Comparison of ENCODE assay signal across 15 mouse cellular contexts in the genomic region with DNA sequence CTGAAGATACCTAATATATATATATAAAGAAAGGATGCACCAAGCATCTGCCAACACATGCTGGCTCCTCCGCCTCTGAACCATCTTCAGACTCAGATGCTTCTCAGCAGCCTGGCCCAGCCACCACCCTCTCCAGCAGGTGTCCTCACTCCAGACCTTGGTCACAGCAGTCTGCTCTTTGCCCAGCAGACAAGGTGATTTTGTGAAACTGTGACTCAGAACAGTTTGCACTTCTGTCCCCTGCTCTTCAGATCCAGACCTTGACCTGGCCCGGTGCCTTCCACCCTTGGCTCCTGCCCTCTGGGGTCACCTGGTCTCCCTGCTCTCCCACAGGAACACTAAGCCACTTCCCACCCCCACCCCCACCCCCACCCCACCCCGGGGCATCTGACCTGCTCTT. TPM values are rescaled to one million over a fixed set of nuclear protein-coding genes. Genes with fewer than 3 reads are reported as not detected.
DNase-seq lines count a peak whose midpoint lies in the region; ATAC-seq and TF ChIP-seq lines count a peak whose summit lies in the region.
"Had no signal": no experiment of that assay in that cellular context is flagged by ENCODE, and none has a peak within 500 bp of the region (broad histone marks: within the 10 kb centered on the region; RNA-seq: fewer than 3 reads in every experiment).

No protein-coding gene starts in this region.

- TF ChIP-seq CTCF in CH12.LX (conservative IDR thresholded peaks at IDR 0.05 in 1 of 2, IDR thresholded peaks at IDR 0.05 in 1 of 2; ENCODE audit: low read depth in 2 of 2, low read length in 2 of 2) = peak in 1 of 2 experiments; percentile 63; a peak in 2 of 4 replicates
- peak; percentile 15; the same call in 1 of the 2 replicates for TF ChIP-seq CTCF in kidney, postnatal 0 days (IDR thresholded peaks at IDR 0.05; ENCODE audit: low read depth)
- peak; percentile 45 for TF ChIP-seq CTCF in liver, postnatal 0 days (IDR thresholded peaks at IDR 0.05; ENCODE audit: low read depth)

- DNase-seq in kidney, adult 11 months = peak; percentile 25
- peak; percentile 39 for DNase-seq in CH12.LX (ENCODE audit: extremely low read depth)
- DNase-seq in kidney, postnatal 0 days (ENCODE audit: low spot score) = no peak
- peak; percentile 59 for DNase-seq in liver, postnatal 0 days
- no peak for DNase-seq in heart, adult 8-10 months (ENCODE audit: low spot score)
- no peak for DNase-seq in layer of hippocampus, postnatal 10 days (ENCODE audit: low spot score in 2 of 2)
- DNase-seq: heart, adult 2 months; heart, postnatal 10 days; lung, postnatal 14 days; thymus, postnatal 25 days had no signal

- H3K27ac ChIP-seq in kidney, embryonic 14.5 days (ENCODE audit: low read depth, low read length) = no peak overlapping the region
- H3K27ac ChIP-seq in CH12.LX (ENCODE audit: insufficient read depth, low read depth) = no peak overlapping the region
- no peak overlapping the region for H3K27ac ChIP-seq in kidney, postnatal 0 days
- no peak overlapping the region for H3K27ac ChIP-seq in liver, postnatal 0 days (ENCODE audit: low read depth)
- H3K27ac ChIP-seq in hindbrain, embryonic 13.5 days = no peak overlapping the region
- H3K27ac ChIP-seq: embryonic facial prominence, embryonic 12.5 days; heart, adult 2 months had no signal

- peaks cover 3% of the 10 kb centered on the region; the same call in 1 of the 2 replicates for H3K36me3 ChIP-seq in kidney, embryonic 14.5 days (ENCODE audit: control insufficient read depth, insufficient read depth, low read length)
- peaks cover 8 to 20% of the 10 kb centered on the region in 2 experiments for H3K36me3 ChIP-seq in CH12.LX (replicated peaks in 1 of 2; ENCODE audit: control insufficient read depth in 1 of 2, insufficient read depth in 1 of 2, low read length in 1 of 2)
- no peaks in the 10 kb centered on the region for H3K36me3 ChIP-seq in kidney, postnatal 0 days (ENCODE audit: insufficient read depth, low read length)
- no peaks in the 10 kb centered on the region for H3K36me3 ChIP-seq in liver, postnatal 0 days (replicated peaks; ENCODE audit: insufficient read depth, low read length)
- no peaks in the 10 kb centered on the region for H3K36me3 ChIP-seq in hindbrain, embryonic 13.5 days
- H3K36me3 ChIP-seq: embryonic facial prominence, embryonic 12.5 days had no signal

- WGBS in kidney, embryonic 14.5 days = 51% methylated on average over 3 of the region's 3 CpGs
- WGBS in kidney, postnatal 0 days = 53% methylated on average over 3 of the region's 3 CpGs
- WGBS in liver, postnatal 0 days (ENCODE audit: insufficient replicate concordance) = 53% methylated on average over 3 of the region's 3 CpGs
- WGBS in hindbrain, embryonic 13.5 days = 70% methylated on average over 3 of the region's 3 CpGs

- dilution Hi-C loops in CH12.LX (cut with MboI; ENCODE audit: extremely low pct_ligation_motif_present, extremely low pct_unique_long_range_greater_than_20kb, low sequenced_read_pairs) = no loop called here

- H3K4me2 ChIP-seq in kidney, embryonic 14.5 days (replicated peaks; ENCODE audit: low read depth, low read length) = no peak overlapping the region
- no peak overlapping the region for H3K4me2 ChIP-seq in CH12.LX (ENCODE audit: insufficient read depth, low read depth, poor library complexity, severe bottlenecking)
- H3K4me2 ChIP-seq in kidney, postnatal 0 days (ENCODE audit: low read length) = no peak overlapping the region
- no peak overlapping the region for H3K4me2 ChIP-seq in liver, postnatal 0 days (ENCODE audit: low read depth, low read length)
- no peak overlapping the region for H3K4me2 ChIP-seq in hindbrain, embryonic 13.5 days
- H3K4me2 ChIP-seq: embryonic facial prominence, embryonic 12.5 days had no signal

- no peaks in the 10 kb centered on the region for H3K79me2 ChIP-seq in CH12.LX (replicated peaks; ENCODE audit: control insufficient read depth, extremely low read depth, insufficient read depth, poor library complexity, severe bottlenecking)

- TF ChIP-seq POLR2A in CH12.LX (IDR thresholded peaks at IDR 0.05; ENCODE audit: low read depth, low read length) = no peak

- H3K4me3 ChIP-seq in kidney, embryonic 14.5 days (ENCODE audit: low read length) = no peak overlapping the region
- H3K4me3 ChIP-seq in CH12.LX (replicated peaks in 1 of 3; ENCODE audit: low read depth in 2 of 3, low read length in 2 of 3, poor library complexity in 1 of 3) = no peak overlapping the region
- no peak overlapping the region for H3K4me3 ChIP-seq in kidney, postnatal 0 days (replicated peaks; ENCODE audit: low read depth, low read length)
- no peak overlapping the region for H3K4me3 ChIP-seq in liver, postnatal 0 days (ENCODE audit: low read depth, low read length)
- no peak overlapping the region for H3K4me3 ChIP-seq in hindbrain, embryonic 13.5 days
- H3K4me3 ChIP-seq: embryonic facial prominence, embryonic 12.5 days; heart, adult 2 months had no signal

- TF ChIP-seq EP300 in CH12.LX (IDR thresholded peaks at IDR 0.05; ENCODE audit: low read length) = no peak
- TF ChIP-seq EP300 in liver, postnatal 0 days (IDR thresholded peaks at IDR 0.05; ENCODE audit: low read depth) = no peak

- H3K27me3 ChIP-seq in kidney, embryonic 14.5 days (ENCODE audit: control insufficient read depth, insufficient read depth, low read length) = no peaks in the 10 kb centered on the region
- no peaks in the 10 kb centered on the region for H3K27me3 ChIP-seq in CH12.LX (replicated peaks)
- no peaks in the 10 kb centered on the region for H3K27me3 ChIP-seq in kidney, postnatal 0 days (ENCODE audit: insufficient read depth, low read length)
- H3K27me3 ChIP-seq in liver, postnatal 0 days (ENCODE audit: insufficient read depth, low read length) = no peaks in the 10 kb centered on the region
- H3K27me3 ChIP-seq in hindbrain, embryonic 13.5 days = no peaks in the 10 kb centered on the region
- H3K27me3 ChIP-seq: embryonic facial prominence, embryonic 12.5 days had no signal

- H3K9me3 ChIP-seq in kidney, embryonic 14.5 days (ENCODE audit: control insufficient read depth, low read length) = no peaks in the 10 kb centered on the region
- H3K9me3 ChIP-seq in CH12.LX (replicated peaks; ENCODE audit: low read length) = no peaks in the 10 kb centered on the region
- H3K9me3 ChIP-seq in kidney, postnatal 0 days (replicated peaks; ENCODE audit: low read length) = no peaks in the 10 kb centered on the region
- H3K9me3 ChIP-seq in liver, postnatal 0 days (ENCODE audit: low read length) = no peaks in the 10 kb centered on the region
- no peaks in the 10 kb centered on the region for H3K9me3 ChIP-seq in hindbrain, embryonic 13.5 days
- H3K9me3 ChIP-seq: embryonic facial prominence, embryonic 12.5 days had no signal

- H3K9ac ChIP-seq in kidney, embryonic 14.5 days (ENCODE audit: low read depth, low read length) = no peak overlapping the region
- no peak overlapping the region for H3K9ac ChIP-seq in CH12.LX (ENCODE audit: insufficient read depth, low read depth)
- no peak overlapping the region for H3K9ac ChIP-seq in kidney, postnatal 0 days (ENCODE audit: low read depth, low read length)
- H3K9ac ChIP-seq in liver, postnatal 0 days (replicated peaks) = no peak overlapping the region
- H3K9ac ChIP-seq in hindbrain, embryonic 13.5 days = no peak overlapping the region
- H3K9ac ChIP-seq: embryonic facial prominence, embryonic 12.5 days had no signal

- H3K4me1 ChIP-seq in kidney, embryonic 14.5 days (ENCODE audit: control insufficient read depth, insufficient read depth, low read length) = peaks cover 4% of the 10 kb centered on the region; the same call in 1 of the 2 replicates
- H3K4me1 ChIP-seq in CH12.LX (ENCODE audit: control insufficient read depth in 1 of 2, insufficient read depth in 2 of 2) = peaks cover 2 to 41% of the 10 kb centered on the region in 2 experiments; a peak in 3 of 4 replicates
- H3K4me1 ChIP-seq in kidney, postnatal 0 days (replicated peaks; ENCODE audit: insufficient read depth, low read length) = no peaks in the 10 kb centered on the region
- peaks cover 21% of the 10 kb centered on the region for H3K4me1 ChIP-seq in liver, postnatal 0 days (ENCODE audit: insufficient read depth)
- peaks cover 11% of the 10 kb centered on the region for H3K4me1 ChIP-seq in hindbrain, embryonic 13.5 days (replicated peaks)
- H3K4me1 ChIP-seq: embryonic facial prominence, embryonic 12.5 days had no signal

- peak; percentile 35 for TF ChIP-seq RAD21 in CH12.LX (IDR thresholded peaks at IDR 0.05; ENCODE audit: low read depth, low read length)

- in situ Hi-C loops in CH12.LX (cut with MboI; ENCODE audit: low pct_ligation_motif_present, low pct_unique_long_range_greater_than_20kb, low sequenced_read_pairs) = no loop called here

- ATAC-seq in kidney, embryonic 14.5 days (ENCODE audit: low FRiP score, low TSS enrichment) = no peak
- no peak for ATAC-seq in kidney, postnatal 0 days (replicated peaks; ENCODE audit: low FRiP score, low read depth)
- ATAC-seq in liver, postnatal 0 days = peak; percentile 64
- ATAC-seq in hindbrain, embryonic 13.5 days (ENCODE audit: low FRiP score) = no peak
- ATAC-seq: activated CD4-positive, CD25-positive, alpha-beta regulatory T cell, adult 4 months; hindbrain, embryonic 16.5 days had no signal

RNA-seq across cellular contexts. Expression of a gene that starts 3.5 kb away (rescaled TPM):
- polyA plus RNA-seq in kidney, embryonic 14.5 days (2014; fragmentation: Nextera tagmentation; extraction: Ambion mirVana) = 5.3 and 5.4 TPM in 2 replicates
- 6.2 and 8.6 TPM in 2 replicates for total RNA-seq in CH12.LX (2012; rRNA removed)
- total RNA-seq in CH12.LX (2014; rRNA removed) = 3.7 and 3.8 TPM in 2 replicates
- 4.9 and 5.5 TPM in 2 replicates for polyA plus RNA-seq in CH12.LX (2012; ENCODE audit: insufficient read length, low read depth)
- 4.2 and 4.4 TPM in 2 replicates for polyA plus RNA-seq in kidney, postnatal 0 days (2015; fragmentation: Nextera tagmentation; extraction: Ambion mirVana)
- polyA plus RNA-seq in liver, postnatal 0 days (2015; fragmentation: Nextera tagmentation; extraction: Ambion mirVana) = 3.3 and 3.8 TPM in 2 replicates
- polyA plus RNA-seq in hindbrain, embryonic 13.5 days (2015; fragmentation: Nextera tagmentation; extraction: Ambion mirVana) = 5.0 and 6.1 TPM in 2 replicates
- 1 to 10 TPM; 1.1 to 2.1 (median 1.8) TPM for total RNA-seq in heart, adult 8-10 months (2022)
- 1 to 10 TPM; 2.2 to 2.8 TPM for total RNA-seq in layer of hippocampus, postnatal 10 days (2021)

RNA-seq across cellular contexts. Expression of a gene that starts 21.2 kb away (rescaled TPM):
- 7.0 and 10.5 TPM in 2 replicates for polyA plus RNA-seq in kidney, embryonic 14.5 days (2014; fragmentation: Nextera tagmentation; extraction: Ambion mirVana)
- total RNA-seq in CH12.LX (2012; rRNA removed) = 20.9 and 24.0 TPM in 2 replicates
- total RNA-seq in CH12.LX (2014; rRNA removed) = 3.6 and 4.6 TPM in 2 replicates
- polyA plus RNA-seq in CH12.LX (2012; ENCODE audit: insufficient read length, low read depth) = 2.9 TPM in 2 replicates
- polyA plus RNA-seq in kidney, postnatal 0 days (2015; fragmentation: Nextera tagmentation; extraction: Ambion mirVana) = 9.0 and 9.5 TPM in 2 replicates
- 0.31 and 0.34 TPM in 2 replicates for polyA plus RNA-seq in liver, postnatal 0 days (2015; fragmentation: Nextera tagmentation; extraction: Ambion mirVana)
- polyA plus RNA-seq in hindbrain, embryonic 13.5 days (2015; fragmentation: Nextera tagmentation; extraction: Ambion mirVana) = 0.71 and 0.82 TPM in 2 replicates
- total RNA-seq in heart, adult 8-10 months (2022) = under 1 TPM; 0.34 to 0.94 (median 0.59) TPM
- total RNA-seq in layer of hippocampus, postnatal 10 days (2021) = 1 to 10 TPM in 1 of 2 experiments, under 1 TPM in 1; 0.87 to 1.2 TPM

RNA-seq across cellular contexts. Expression of a gene that starts 32.2 kb away (rescaled TPM):
- 120 and 124 TPM in 2 replicates for polyA plus RNA-seq in kidney, embryonic 14.5 days (2014; fragmentation: Nextera tagmentation; extraction: Ambion mirVana)
- total RNA-seq in CH12.LX (2012; rRNA removed) = 80.2 and 108 TPM in 2 replicates
- 142 and 157 TPM in 2 replicates for total RNA-seq in CH12.LX (2014; rRNA removed)
- polyA plus RNA-seq in CH12.LX (2012; ENCODE audit: insufficient read length, low read depth) = 97.9 and 103 TPM in 2 replicates
- polyA plus RNA-seq in kidney, postnatal 0 days (2015; fragmentation: Nextera tagmentation; extraction: Ambion mirVana) = 60.0 and 65.7 TPM in 2 replicates
- 38.6 and 43.0 TPM in 2 replicates for polyA plus RNA-seq in liver, postnatal 0 days (2015; fragmentation: Nextera tagmentation; extraction: Ambion mirVana)
- 41.2 and 41.8 TPM in 2 replicates for polyA plus RNA-seq in hindbrain, embryonic 13.5 days (2015; fragmentation: Nextera tagmentation; extraction: Ambion mirVana)
- 10 to 100 TPM; 10.3 to 15.6 (median 12.6) TPM for total RNA-seq in heart, adult 8-10 months (2022)
- total RNA-seq in layer of hippocampus, postnatal 10 days (2021) = 10 to 100 TPM; 14.1 to 15.7 TPM

Comparison
In these comparisons a context has a peak if more than half of its experiments do, and no peak if none do; other contexts are left out.
1. DNase-seq: peak in kidney, adult 11 months (single experiment), CH12.LX (single experiment) and liver, postnatal 0 days (single experiment); none in kidney, postnatal 0 days (single experiment), heart, adult 8-10 months (single experiment) and layer of hippocampus, postnatal 10 days (0 of 2).